Mouse (Mus musculus) testis, adult 2 months (tissue): Measurements from ENCODE around the gene Dnm3. TPM values are rescaled to one million over a fixed set of nuclear protein-coding genes. Genes with fewer than 3 reads are reported as not detected.

Source experiments
- H3K27ac ChIP-seq: fragments of 200-500 bp; 2 replicates; pipeline ENCODE4 v1.5.1; 2012; ENCODE audit warnings: low read depth, low read length; ENCODE audit not compliant: control insufficient read depth, insufficient read depth
- H3K27me3 ChIP-seq: fragments of 200-500 bp; 2 replicates; pipeline ENCODE4 v1.6.1; 2012; ENCODE audit warnings: mild to moderate bottlenecking, low read length, moderate library complexity; ENCODE audit not compliant: control insufficient read depth, insufficient read depth
- H3K36me3 ChIP-seq: fragments of 200-500 bp; 2 replicates; pipeline ENCODE4 v1.6.1; 2012; ENCODE audit warnings: mild to moderate bottlenecking, low read length; ENCODE audit not compliant: control insufficient read depth, insufficient read depth
- H3K4me1 ChIP-seq: fragments of 200-500 bp; 2 replicates; pipeline ENCODE4 v1.6.1; 2012; ENCODE audit warnings: low read length; ENCODE audit not compliant: control insufficient read depth, insufficient read depth
- H3K4me3 ChIP-seq: fragments of 200-500 bp; 2 replicates; pipeline ENCODE4 v1.5.1; 2012; ENCODE audit warnings: low read depth, mild to moderate bottlenecking, low read length, moderate library complexity, mixed read lengths; ENCODE audit not compliant: control insufficient read depth
- CTCF ChIP-seq: fragments of 200-500 bp; IDR thresholded peaks from 2 replicates; pipeline ENCODE4 v1.5.1; 2012; ENCODE audit warnings: low read depth, mild to moderate bottlenecking, inconsistent platforms, low read length, moderate library complexity; ENCODE audit not compliant: control insufficient read depth, insufficient read depth, insufficient replicate concordance
- POLR2A ChIP-seq: fragments of 200-500 bp; IDR thresholded peaks from 2 replicates; pipeline ENCODE4 v1.6.1; 2012; ENCODE audit warnings: low read depth, mild to moderate bottlenecking, inconsistent platforms, low read length, moderate library complexity; ENCODE audit not compliant: control insufficient read depth
- polyA plus RNA-seq: library from polyadenylated mRNA; depleted of rRNA; stranded (reverse); fragments of >200 nt; gene quantifications from 2 replicates; pipeline ENCODE4 v1.2.3, GENCODE M21; 2012

The Dnm3 gene
- polyA plus RNA-seq, 1 experiment, result 13.8 TPM

DNA sequence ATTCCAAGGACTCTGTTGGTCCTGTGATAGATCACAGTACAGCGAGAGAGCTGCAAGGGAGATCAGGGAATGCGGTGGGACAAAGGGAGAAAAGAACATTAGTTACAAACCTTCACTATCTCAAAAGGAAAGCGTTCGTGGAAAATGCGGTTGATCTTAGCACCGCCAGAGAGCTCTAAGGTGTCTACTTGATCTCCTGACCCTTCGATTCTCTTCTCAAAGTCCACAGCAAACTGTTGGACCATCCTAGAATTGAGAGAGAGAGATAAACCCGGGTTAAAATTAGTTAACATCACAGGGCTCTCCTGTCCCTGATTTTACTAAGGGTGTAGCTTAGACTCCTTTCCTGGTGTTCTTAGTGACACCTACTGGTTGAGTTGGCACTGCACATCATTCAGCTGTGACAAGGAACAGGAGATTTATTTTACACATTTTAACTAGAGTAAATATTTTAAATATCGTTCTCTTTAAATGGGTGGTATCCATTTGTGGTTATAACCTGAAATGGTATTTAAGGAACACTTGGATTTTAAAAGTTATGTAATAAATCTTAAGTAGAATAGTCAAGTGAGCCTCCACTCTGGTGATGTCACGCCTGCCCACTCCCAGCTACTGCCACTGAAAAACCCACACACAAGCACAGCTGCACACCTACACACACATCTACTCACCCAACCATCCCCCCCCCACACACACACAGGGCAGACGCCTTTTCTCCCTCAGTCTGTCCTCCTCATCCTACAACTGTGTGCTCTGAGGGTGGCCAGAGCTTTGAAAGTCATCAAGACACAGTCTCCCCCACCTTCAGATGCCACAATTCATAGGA lies 164.2 kb downstream of the Dnm3 start:
- H3K27me3 ChIP-seq, result no peaks in the 10 kb centered on the region
- H3K36me3 ChIP-seq, result no peaks in the 10 kb centered on the region
- no peak overlapping the region for H3K4me3 ChIP-seq
- H3K4me1 ChIP-seq, result no peaks in the 10 kb centered on the region
- no peak for TF ChIP-seq POLR2A
- TF ChIP-seq CTCF, result no peak
- H3K27ac ChIP-seq, result peak overlapping the region; percentile 68; the same call in 1 of the 2 replicates

DNA sequence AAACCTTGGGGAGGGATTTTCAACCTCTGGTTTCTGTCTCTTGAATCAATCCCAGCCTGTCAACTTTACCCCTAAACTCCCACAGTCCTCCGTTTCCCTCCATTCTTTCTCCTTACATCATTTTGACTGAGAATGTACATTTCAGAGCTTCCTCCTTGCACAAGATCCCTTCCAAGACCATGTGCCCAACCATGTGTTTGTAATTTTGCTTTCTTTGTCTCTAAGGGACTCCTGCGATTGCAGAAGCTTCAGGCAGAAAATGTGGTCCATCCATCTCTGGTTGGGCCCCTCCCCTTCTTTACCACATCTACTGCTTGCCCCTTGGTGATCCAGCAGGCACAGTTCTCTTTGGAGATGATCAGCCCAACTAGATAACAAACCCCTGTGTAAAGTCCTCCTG lies 165.2 kb downstream of the Dnm3 start:
- Histone ChIP-seq H3K36me3 (no peaks in the 10 kb centered on the region), H3K27ac (no peak overlapping the region), H3K4me3 (no peak overlapping the region), H3K4me1 (no peaks in the 10 kb centered on the region), H3K27me3 (no peaks in the 10 kb centered on the region)
- TF ChIP-seq CTCF, result no peak
- TF ChIP-seq POLR2A, result no peak

DNA sequence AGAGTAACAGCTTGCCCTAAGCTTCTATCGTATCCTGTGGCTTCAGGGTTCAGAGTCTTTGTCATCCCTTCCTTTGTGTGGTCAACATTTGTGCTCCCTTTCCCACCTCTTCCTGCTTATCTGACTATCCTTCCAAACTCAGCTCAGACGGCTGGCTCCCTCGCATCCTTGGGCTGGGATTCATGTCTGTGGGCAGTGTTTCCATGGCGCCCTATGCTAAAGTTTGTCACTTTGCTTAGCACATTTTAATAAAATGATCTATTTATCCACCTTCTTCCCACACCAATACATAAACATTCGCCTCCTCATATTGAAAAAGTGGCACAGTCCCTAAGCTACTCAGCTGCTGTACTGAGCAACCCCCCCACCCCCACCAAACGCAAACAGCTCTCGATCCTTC lies 165.7 kb downstream of the Dnm3 start:
- H3K4me1 ChIP-seq, result no peaks in the 10 kb centered on the region
- H3K27me3 ChIP-seq, result no peaks in the 10 kb centered on the region
- H3K36me3 ChIP-seq, result no peaks in the 10 kb centered on the region
- no peak for TF ChIP-seq POLR2A
- no peak for TF ChIP-seq CTCF
- H3K27ac ChIP-seq, result no peak overlapping the region
- no peak overlapping the region for H3K4me3 ChIP-seq

DNA sequence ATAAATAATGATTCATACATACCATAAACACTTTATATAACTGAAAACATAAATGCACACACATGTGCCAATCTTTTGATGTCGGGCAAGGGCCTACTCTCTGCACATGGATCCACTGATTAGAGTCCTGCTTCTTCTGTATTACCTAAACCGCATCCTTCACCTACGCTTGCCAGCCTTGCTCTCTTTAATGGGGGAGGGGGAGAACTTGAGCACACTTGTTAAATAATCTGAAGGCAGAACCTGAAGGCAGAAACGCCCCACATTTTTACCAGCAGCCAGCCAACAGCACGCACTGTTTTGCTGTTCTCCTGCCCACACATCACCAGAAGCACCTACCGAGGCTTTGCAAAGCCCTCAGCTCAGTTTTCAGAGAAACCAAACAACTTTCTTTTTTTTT lies 172.6 kb downstream of the Dnm3 start:
- no peaks in the 10 kb centered on the region for H3K4me1 ChIP-seq
- TF ChIP-seq CTCF, result no peak
- TF ChIP-seq POLR2A, result no peak
- H3K27me3 ChIP-seq, result no peaks in the 10 kb centered on the region
- no peaks in the 10 kb centered on the region for H3K36me3 ChIP-seq
- H3K4me3 ChIP-seq, result no peak overlapping the region
- H3K27ac ChIP-seq, result no peak overlapping the region

DNA sequence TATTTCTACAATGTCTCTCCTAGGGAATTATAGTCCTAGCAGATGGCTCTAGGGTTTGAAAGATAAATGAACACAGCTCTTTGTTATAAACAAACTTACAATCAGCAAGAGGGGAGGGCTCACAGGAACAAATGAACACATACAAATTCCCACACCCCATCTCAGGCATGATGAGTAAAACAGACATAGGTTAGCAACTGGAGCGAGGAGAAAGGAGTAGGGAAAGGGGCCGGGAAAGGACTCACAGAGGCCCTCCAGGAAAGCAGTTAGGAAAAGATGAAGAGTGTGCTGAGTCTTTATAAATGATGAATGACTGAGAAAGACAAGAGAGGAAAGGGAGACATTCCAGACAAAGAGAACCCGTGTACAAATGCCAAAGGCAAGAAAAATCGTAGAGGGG lies 175.4 kb downstream of the Dnm3 start:
- Histone ChIP-seq H3K4me3 (no peak overlapping the region), H3K36me3 (no peaks in the 10 kb centered on the region), H3K4me1 (no peaks in the 10 kb centered on the region), H3K27me3 (no peaks in the 10 kb centered on the region), H3K27ac (no peak overlapping the region)
- TF ChIP-seq POLR2A (no peak), CTCF (no peak)

DNA sequence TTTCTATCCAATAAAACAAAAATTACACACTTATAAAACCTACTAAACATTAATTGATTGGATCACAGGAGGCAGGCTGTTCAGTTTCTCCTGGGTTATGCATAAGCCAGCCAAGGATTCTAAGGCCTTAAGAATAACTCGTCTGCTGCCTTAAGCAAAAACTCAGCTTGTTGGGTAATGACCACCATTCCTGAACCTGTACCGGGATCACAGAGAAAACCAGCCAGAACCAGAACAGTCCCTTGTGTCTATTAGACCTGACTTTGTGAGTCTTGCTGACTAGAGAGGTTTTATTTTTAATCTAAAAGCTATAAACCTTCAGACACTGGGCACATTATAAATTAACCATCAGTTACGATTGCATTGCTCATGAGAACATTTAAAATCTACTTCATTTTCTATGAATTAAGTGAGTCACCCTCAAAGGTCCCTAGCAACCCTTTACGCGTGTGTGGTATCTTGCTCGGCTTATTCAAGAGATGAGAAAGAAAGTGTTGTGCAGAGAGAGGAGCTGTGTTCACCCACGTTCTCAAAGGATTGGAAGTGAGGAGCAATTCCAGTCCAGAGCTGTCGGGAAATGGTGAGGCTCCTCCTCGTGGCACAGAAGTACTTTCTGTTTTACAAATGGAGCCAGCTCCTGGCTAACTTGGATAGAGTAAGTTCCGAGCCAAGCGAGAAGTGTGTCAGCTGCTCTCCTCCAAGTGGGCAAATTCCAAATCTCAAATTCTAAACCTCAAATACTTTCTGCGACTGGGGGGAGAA lies 178.1 kb downstream of the Dnm3 start:
- H3K27ac ChIP-seq, result peak overlapping the region; percentile 42; the same call in 1 of the 2 replicates
- TF ChIP-seq CTCF, result no peak
- TF ChIP-seq POLR2A, result no peak
- H3K4me3 ChIP-seq, result no peak overlapping the region
- H3K4me1 ChIP-seq, result no peaks in the 10 kb centered on the region
- no peaks in the 10 kb centered on the region; the same call in 1 of the 2 replicates for H3K36me3 ChIP-seq
- H3K27me3 ChIP-seq, result no peaks in the 10 kb centered on the region

DNA sequence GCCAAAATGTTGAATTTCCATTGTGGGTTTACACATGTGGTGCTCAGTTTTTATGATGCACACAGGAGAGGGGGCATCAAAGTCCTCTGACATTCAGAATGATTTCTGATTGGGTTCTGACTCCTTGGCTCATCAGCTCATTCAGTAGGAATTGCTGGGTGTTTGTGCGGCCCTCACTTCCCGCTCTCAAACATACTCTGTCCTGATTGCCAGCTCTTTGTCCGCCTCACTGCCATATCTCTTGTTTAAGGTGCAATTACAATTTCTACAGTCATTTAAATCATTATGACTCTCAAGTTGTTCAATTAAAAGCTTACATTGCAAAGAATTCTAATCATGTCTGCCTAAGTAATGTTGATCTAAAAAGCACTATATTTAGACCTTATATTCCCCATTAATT lies 179.3 kb downstream of the Dnm3 start:
- no peak overlapping the region for H3K4me3 ChIP-seq
- TF ChIP-seq CTCF (no peak), POLR2A (no peak)

More for the DNA sequence above, 179.3 kb downstream of the Dnm3 start:
- Histone ChIP-seq H3K27me3 (no peaks in the 10 kb centered on the region), H3K36me3 (no peaks in the 10 kb centered on the region; the same call in 1 of the 2 replicates), H3K27ac (no peak overlapping the region), H3K4me1 (no peaks in the 10 kb centered on the region)
